Mouse (Mus musculus): ENCODE data around the gene Arhgap24. TPM values are rescaled to one million over a fixed set of nuclear protein-coding genes. Genes with fewer than 3 reads are reported as not detected.

The Arhgap24 gene
- total RNA-seq, 1 experiment from 2014 or later = 0.50 TPM

DNA sequence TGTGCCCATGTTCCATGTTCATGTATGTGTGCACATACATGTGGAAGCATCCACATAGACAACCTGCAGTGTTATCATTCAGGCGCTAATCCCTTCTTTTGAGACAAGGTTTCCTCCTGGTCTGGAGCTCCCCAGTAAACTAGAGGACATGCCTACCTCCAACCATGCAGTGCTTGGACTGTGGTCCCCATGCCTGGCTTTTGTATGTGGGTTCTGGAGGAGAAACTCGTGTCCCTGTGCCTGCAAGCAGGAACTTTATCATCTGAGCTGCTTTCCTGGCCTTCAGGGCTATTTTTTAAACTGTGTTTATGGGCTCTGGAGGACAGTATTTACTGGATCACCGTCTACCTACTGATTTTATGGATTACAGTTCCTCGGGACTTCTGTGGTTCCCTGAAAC, 262.9 kb downstream of the Arhgap24 start:
- no peak for ATAC-seq (replicated peaks in 1 of 2; ENCODE audit: insufficient read depth in 1 of 2, low FRiP score in 2 of 2, low TSS enrichment in 1 of 2, low read depth in 1 of 2, poor library complexity in 2 of 2, severe bottlenecking in 2 of 2)

DNA sequence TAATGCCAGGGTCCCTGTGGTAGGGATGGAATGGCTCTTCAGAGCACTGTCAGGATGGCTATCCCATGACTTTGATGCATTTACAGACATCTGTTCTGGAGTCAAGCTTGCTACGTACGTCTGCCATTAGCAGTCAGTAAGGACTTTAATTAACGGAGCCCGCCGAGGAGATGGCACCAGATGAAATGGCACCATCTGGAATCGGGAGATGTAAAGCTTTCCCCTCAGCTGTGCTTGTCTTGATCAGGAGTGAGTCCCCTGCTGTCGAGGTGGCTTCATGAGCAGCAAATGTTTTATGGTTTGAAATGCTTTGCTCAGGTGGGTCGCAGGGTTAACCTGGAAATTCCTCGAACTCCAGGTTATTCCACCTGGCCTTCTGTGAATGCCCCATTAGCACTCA, 267.0 kb downstream of the Arhgap24 start:
- ATAC-seq (replicated peaks in 1 of 2; ENCODE audit: insufficient read depth in 1 of 2, low FRiP score in 2 of 2, low TSS enrichment in 1 of 2, low read depth in 1 of 2, poor library complexity in 2 of 2, severe bottlenecking in 2 of 2) = no peak

DNA sequence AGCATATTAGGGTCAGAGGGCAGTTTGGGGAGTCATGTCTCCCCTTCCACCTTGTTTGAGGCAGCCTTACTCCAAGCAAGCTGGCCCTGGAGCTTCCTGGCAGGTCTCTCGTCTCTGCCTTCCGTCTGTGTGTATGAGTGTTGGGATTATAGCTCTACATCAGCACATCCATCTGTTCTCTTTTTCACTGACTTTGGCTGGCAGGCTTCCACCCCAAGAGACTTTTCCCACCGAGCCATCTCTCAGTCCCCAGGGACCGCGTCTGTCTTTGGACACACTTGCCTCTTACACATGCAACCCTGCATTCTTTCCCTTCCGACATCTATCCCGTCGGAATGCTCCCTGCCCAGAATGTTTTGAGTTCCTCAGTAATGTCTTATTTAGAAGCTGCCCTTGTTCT, 267.8 kb downstream of the Arhgap24 start:
- no peak for ATAC-seq (replicated peaks in 1 of 2; ENCODE audit: insufficient read depth in 1 of 2, low FRiP score in 2 of 2, low TSS enrichment in 1 of 2, low read depth in 1 of 2, poor library complexity in 2 of 2, severe bottlenecking in 2 of 2)

DNA sequence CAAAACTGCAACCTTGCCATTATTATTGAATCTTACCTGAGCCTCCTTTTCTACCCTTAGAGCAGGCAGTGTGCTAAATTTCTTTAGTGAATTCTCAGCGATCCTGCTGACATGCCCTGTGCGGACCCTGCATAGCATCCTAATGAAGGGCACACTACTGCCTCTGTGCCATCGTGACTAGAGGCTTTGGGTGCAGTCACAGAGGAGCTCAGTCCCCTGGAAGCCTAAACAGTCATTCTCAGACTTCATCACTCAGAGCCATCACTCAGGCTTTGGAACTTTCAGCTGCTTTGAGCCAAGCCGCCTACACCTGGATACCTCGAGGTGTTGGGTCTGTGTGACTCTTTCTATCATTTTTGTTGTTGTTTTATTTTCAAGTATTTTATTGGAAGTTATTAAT, 269.5 kb downstream of the Arhgap24 start:
- no peak for ATAC-seq (replicated peaks in 1 of 2; ENCODE audit: insufficient read depth in 1 of 2, low FRiP score in 2 of 2, low TSS enrichment in 1 of 2, low read depth in 1 of 2, poor library complexity in 2 of 2, severe bottlenecking in 2 of 2)

DNA sequence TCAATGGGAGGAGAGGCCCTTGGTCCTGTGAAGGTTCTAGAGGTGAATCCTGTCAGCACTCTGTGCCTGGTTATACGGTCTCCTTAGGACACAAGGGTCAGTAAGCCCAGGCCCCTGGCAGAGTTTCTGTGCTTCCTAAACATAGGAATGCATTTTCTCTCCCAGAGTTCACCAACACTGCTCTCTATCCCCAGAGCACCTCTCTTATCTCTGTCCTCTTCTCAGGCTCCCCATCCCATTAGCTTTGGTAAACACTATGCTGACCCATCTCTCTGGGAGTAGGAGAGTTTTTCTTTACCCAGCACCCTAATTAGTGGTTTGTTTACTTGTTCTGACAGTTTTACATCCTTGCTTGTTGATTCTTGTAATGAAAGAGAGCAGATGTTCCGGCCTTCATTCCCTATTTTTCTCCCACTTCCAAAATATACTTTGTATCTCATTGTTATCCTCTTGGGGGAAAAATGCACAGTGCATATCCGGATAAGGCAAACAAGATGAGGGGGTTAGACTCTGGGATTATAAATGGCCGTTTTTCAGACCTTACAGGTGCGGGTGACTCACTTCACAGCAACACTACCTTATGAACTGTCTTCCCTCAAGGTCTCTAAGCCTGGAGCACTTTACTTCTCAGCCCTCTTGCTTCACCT, 270.6 kb downstream of the Arhgap24 start:
- ATAC-seq (replicated peaks in 1 of 2; ENCODE audit: insufficient read depth in 1 of 2, low FRiP score in 2 of 2, low TSS enrichment in 1 of 2, low read depth in 1 of 2, poor library complexity in 2 of 2, severe bottlenecking in 2 of 2) = no peak

DNA sequence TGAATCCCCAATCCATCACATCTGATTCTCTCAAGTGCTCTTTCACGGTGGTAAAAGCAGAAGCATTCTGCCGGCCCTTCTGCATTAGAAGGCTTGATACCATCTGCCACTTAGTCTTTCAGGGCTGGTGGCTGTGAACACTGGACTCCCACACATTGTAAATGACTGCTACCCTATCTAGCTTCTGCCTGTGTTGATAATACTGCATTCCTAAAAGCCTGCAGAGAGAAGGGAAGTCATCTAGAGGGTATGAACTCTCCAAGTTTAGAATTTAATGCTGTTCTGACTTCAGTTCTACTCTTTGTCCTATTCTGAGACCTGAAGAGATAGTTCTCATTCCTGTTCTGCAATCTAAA, 271.1 kb downstream of the Arhgap24 start:
- no peak; a peak in 1 of 4 replicates for ATAC-seq (replicated peaks in 1 of 2; ENCODE audit: insufficient read depth in 1 of 2, low FRiP score in 2 of 2, low TSS enrichment in 1 of 2, low read depth in 1 of 2, poor library complexity in 2 of 2, severe bottlenecking in 2 of 2)

DNA sequence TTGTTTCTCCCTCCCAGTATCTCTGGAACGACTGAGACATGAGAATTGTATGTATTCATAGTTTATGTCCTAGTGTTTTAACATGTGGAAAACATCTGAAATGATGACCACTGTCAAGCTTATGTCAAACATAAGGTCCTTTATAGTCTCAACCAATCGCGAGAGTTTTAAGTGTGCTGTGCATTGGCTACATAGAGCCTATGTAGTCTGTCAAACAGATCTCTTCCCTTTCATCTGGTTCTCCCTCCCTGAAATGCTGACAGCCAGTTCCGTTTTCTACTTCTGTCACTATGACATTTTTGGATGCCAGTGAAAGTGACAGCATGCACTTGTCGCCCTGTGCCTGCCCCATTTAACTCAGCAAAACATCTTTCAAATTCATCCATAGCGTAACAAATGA, 275.8 kb downstream of the Arhgap24 start:
- no peak for ATAC-seq (replicated peaks in 1 of 2; ENCODE audit: insufficient read depth in 1 of 2, low FRiP score in 2 of 2, low TSS enrichment in 1 of 2, low read depth in 1 of 2, poor library complexity in 2 of 2, severe bottlenecking in 2 of 2)

DNA sequence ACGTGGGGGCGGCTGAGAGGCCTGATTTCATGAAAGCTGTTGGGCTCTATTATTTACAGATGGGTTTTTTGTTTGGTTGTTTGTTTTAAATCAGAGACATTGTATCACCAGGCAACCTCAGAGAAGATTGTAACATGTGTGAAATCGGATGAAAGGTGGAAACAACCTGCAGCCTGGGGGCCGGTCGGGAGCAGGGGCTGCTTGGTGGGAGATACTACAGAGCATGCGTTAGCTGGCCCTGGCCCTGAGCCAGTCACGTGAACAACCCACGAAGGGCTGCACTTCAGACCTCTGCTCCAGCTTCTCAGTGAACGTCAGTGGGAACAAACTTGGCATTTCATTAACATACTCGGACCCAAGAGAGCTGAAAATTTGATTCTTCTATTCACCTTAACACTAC, 284.5 kb downstream of the Arhgap24 start:
- ATAC-seq (replicated peaks in 1 of 2; ENCODE audit: insufficient read depth in 1 of 2, low FRiP score in 2 of 2, low TSS enrichment in 1 of 2, low read depth in 1 of 2, poor library complexity in 2 of 2, severe bottlenecking in 2 of 2) = no peak

DNA sequence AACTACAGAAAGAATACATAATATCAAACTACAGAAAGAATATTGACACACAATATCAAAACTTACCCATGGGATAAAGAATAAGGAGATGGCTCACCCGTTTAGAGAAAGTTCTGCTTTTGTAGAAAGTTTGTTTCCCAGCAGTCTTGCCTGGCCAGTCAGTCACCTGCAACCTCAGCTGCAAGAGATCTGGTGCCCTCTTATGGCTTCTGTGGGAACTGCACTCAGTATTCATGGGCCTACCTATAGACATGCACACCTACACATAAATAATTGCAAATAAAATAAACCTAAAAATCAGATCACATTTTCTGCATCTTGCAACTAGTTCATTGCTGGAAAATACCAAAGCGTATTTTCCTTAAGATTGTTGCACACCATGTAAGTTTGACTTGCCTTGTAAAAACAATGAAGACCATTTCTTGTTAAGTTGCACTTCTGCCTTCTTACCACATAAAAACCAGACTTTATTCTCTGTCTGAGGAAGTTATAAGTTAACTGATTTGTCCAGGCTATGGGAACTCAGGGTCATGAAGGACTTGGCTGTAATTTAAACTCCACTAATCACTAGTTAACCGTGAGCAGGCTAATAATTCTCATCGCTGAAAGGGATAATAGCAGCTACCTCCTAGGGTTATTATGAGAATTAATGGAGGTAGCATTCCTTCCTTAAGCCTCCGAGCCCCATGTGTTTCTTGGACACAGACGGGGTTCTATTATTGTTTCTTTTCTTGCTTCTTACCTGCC, 285.3 kb downstream of the Arhgap24 start:
- peak; percentile 56 to 64; a peak in 3 of 4 replicates for ATAC-seq (replicated peaks in 1 of 2; ENCODE audit: insufficient read depth in 1 of 2, low FRiP score in 2 of 2, low TSS enrichment in 1 of 2, low read depth in 1 of 2, poor library complexity in 2 of 2, severe bottlenecking in 2 of 2)

DNA sequence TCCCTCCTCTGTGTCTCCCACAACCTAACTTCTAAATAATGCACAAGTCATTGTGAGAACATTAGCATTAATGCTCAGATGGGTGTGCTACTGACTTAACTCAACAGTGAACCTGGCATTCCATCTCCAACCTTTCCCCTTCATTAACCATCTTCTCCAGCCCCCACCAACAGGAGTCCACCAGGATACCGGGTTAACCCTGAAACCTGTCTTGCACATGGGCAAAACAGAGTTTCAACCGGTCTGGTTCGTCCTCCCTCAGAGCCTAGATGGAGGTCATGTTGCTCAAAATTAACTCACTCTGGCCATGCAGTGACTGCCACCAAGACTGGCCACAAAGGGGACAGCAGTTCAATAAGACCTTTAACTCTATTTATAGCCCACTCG, 285.9 kb downstream of the Arhgap24 start:
- no peak for ATAC-seq (replicated peaks in 1 of 2; ENCODE audit: insufficient read depth in 1 of 2, low FRiP score in 2 of 2, low TSS enrichment in 1 of 2, low read depth in 1 of 2, poor library complexity in 2 of 2, severe bottlenecking in 2 of 2)

DNA sequence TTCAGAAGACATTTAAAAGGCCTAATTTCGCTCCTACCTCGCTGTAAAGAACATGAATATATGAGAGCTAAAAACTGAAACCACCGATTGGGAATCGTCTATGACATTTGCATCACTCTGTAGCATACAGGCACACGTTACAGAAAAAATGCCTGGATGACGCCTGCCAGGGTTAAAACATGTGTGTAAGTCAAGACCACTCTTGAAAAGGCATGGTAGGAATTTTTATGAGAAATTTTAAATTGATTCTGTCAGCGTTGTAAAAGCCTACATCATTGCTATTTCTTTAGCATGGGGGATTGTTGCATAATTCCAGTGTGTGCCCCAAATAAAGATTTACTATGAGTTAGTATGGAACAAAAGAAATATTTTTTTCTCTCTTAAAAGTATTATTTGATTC, 286.6 kb downstream of the Arhgap24 start:
- ATAC-seq (replicated peaks in 1 of 2; ENCODE audit: insufficient read depth in 1 of 2, low FRiP score in 2 of 2, low TSS enrichment in 1 of 2, low read depth in 1 of 2, poor library complexity in 2 of 2, severe bottlenecking in 2 of 2) = no peak

DNA sequence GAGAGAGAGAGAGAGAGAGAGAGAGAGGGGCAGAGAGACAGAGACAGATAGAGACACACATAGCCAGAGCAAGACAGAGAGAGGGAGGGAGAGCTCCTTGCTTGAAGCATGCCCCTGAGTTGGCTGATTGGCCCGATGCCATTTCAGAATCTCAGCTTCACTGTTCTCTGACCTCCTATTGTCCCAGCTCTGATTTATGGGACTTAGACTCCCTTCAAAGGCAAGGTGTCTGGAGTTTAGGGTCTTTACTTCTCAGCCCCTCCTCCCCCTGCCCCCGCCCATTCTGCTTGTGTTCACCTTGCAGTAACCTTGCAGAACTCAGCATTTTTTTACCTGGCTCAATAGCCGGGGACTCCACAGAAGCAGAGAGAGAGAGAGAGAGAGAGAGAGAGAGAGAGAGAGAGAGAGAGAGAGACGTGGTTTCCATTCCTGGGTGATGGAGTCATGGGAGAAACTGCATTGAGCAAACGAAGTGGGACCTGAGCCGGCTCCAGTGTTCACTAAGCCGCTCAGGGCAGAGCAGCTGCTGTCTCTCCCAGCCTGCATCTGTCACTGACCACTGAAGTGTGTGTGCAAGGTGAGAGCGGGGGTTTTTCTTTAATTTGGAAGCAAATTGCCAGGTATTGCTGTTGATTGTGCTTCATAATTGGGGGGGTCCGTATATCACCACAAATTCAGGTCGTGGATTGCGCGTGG, 287.3 kb downstream of the Arhgap24 start:
- ATAC-seq (replicated peaks in 1 of 2; ENCODE audit: insufficient read depth in 1 of 2, low FRiP score in 2 of 2, low TSS enrichment in 1 of 2, low read depth in 1 of 2, poor library complexity in 2 of 2, severe bottlenecking in 2 of 2) = no peak

DNA sequence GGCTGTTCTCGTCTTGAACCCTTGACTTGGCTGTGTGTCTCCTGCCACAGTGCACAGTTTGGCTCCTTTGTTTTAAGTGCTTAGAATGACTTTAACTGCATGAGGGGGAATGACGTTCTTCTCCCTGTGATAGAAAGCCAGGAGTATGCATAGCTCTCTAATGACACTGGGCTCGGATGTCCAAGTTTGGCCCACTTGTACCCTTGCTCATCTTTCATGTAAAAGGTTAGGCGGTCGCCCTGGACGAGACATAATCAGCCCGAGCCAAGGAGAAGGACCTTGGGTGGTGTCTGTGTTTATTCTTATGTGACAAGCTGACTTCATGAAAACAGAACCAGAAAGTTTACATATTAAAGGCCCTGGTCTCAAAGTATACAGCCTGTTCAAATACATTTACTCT, 289.4 kb downstream of the Arhgap24 start:
- no peak for ATAC-seq (replicated peaks in 1 of 2; ENCODE audit: insufficient read depth in 1 of 2, low FRiP score in 2 of 2, low TSS enrichment in 1 of 2, low read depth in 1 of 2, poor library complexity in 2 of 2, severe bottlenecking in 2 of 2)

DNA sequence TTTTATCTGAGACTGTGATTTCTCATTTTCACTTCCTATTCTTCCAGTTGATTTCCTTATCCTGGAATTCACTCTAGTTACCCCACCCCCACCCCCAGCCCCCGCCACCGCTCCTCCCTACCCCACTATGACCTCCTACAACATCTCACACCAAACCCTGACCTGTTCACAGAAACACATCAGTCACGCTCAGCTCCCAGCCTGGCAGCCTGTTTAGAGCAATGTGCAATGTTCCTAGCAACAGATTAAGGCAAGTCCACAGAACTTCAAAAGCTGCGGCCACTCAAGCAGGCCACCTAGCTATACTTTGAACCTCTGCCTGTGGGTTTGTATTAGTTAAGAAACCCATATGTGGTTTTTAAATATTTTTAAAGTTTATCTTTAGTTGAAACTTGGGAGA, 293.3 kb downstream of the Arhgap24 start:
- no peak for ATAC-seq (replicated peaks in 1 of 2; ENCODE audit: insufficient read depth in 1 of 2, low FRiP score in 2 of 2, low TSS enrichment in 1 of 2, low read depth in 1 of 2, poor library complexity in 2 of 2, severe bottlenecking in 2 of 2)

DNA sequence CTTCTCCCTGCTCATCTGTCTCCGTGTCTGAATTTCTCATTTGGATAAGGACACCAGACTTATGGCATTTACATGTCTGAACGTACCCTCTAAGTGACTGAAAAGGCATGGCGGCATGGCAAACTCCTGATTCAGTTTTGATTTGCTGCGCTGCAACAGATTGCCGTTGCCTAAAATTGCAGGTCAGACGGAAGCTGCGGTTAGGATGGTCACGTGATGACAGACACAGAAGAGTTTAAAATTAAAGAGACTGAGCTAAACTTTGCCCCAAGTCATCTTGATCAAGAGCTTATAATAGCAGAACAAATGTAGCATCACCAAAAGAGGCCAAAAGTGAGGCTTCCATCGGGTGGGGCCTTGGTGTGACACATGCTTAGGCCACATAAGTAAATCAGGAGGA, 296.1 kb downstream of the Arhgap24 start:
- 0 out of 4 replicates have a peak, but pooled peaks of 1 of the 2 experiments have one; percentile 1 for ATAC-seq (replicated peaks in 1 of 2; ENCODE audit: insufficient read depth in 1 of 2, low FRiP score in 2 of 2, low TSS enrichment in 1 of 2, low read depth in 1 of 2, poor library complexity in 2 of 2, severe bottlenecking in 2 of 2)

DNA sequence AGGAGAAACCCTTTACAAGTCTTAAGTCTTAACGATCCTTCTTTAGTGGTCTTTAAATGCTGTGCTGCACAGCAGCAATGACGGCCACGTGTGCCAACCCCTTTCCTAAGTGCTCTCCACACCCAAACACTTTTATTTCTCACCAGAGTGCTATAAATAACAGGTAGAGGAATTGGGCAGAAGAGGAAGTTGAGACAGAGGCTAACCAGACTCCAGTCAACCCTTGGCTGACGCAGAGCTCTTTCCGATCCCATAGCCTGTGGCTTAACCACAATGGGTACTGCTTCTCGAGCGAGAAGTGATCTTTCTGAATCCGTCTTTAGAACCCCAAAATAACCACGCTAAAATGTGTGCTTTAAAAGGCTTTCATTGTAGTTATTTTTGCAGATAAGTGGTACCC, 296.7 kb downstream of the Arhgap24 start:
- ATAC-seq (replicated peaks in 1 of 2; ENCODE audit: insufficient read depth in 1 of 2, low FRiP score in 2 of 2, low TSS enrichment in 1 of 2, low read depth in 1 of 2, poor library complexity in 2 of 2, severe bottlenecking in 2 of 2) = peak; percentile 99

DNA sequence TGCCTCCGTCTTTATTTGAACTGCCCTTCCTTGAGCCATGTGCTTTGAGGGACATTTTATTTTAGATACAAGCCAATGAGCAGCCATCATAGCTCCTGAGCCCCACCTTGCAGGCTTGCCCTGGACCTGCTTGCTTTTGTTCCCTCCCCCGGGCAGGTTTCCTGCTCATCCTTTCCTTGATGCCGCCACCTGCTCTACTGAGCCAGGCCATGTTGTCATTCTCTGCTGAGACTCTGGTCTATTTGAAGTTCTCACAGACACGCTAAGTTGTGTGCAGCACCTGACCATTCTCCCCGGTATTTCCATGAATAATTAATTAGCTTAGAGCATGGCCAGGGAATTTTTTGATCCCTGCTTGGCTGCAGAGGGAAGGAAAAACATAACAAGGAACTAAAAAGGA, 297.1 kb downstream of the Arhgap24 start:
- peak; percentile 61 to 70 for ATAC-seq (replicated peaks in 1 of 2; ENCODE audit: insufficient read depth in 1 of 2, low FRiP score in 2 of 2, low TSS enrichment in 1 of 2, low read depth in 1 of 2, poor library complexity in 2 of 2, severe bottlenecking in 2 of 2)

DNA sequence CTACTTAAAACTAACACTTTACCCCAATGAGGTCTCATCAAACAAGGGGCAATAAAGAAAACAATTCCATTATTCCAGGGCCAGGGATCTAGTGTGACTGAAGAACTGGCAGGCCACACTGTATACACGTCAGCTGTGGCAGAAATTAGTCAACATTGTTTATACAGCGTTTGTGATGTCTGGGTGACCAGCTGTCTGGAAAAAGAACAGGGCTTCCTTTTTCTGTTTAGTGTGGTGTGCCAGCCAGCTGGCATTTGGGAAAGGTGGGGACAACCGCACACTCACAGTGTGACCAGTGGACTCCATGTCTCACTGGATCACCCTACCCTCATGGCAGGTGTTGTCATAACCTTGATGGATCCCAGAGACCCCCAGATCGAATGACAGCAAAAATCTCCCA, 302.4 kb downstream of the Arhgap24 start:
- no peak for ATAC-seq (replicated peaks in 1 of 2; ENCODE audit: insufficient read depth in 1 of 2, low FRiP score in 2 of 2, low TSS enrichment in 1 of 2, low read depth in 1 of 2, poor library complexity in 2 of 2, severe bottlenecking in 2 of 2)
